Mouse (Mus musculus) granulocyte monocyte progenitor cell, adult 5-6 weeks (primary cell): Measurements from ENCODE around the gene Olfr1396. TPM values are rescaled to one million over a fixed set of nuclear protein-coding genes. Genes with fewer than 3 reads are reported as not detected.
"Not testable (repeated sequence)": the region's sequence is repeated elsewhere in the genome, so short reads cannot be mapped to it uniquely, and the experiment has no call there.

Experiments
- ATAC-seq: replicated peaks from 2 replicates; pipeline ENCODE4 v1.8.0; 2016; ENCODE audit warnings: mild to moderate bottlenecking, moderate TSS enrichment, inconsistent platforms; ENCODE audit not compliant: poor library complexity, severe bottlenecking
- total RNA-seq, 2 experiments: library from RNA; stranded (forward) in 1 of 2; stranded (reverse) in 1 of 2; fragments of 200-712, 200-1000 nt in 1 of 2; fragments of >200 nt in 1 of 2; fragmentation: Nextera tagmentation in 1 of 2; gene quantifications; 2 replicates each; pipeline ENCODE4 v1.2.3; 2014 to 2017

Olfr1396 gene
- total RNA-seq, 2 experiments from 2014 or later = not detected

DNA sequence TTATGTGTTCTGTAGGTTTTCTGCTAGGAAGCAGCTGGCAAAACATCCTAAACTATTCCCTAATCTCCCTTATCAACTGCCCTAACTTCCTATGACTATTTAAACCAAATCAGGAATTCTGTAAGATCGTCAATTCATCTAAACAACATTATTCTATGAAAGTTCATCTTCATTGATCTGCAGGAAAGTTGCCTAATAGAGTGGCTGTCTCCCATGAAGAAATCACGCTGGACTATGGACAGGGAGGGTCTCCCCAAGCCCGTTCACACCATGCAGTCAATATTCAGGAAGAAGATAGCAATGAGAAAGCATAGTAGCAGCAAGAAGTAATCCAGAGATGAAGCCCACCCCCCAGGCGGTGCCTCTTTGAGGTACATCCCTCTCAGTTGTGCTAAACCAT, 23.5 kb downstream of the Olfr1396 start:
- ATAC-seq = no peak

DNA sequence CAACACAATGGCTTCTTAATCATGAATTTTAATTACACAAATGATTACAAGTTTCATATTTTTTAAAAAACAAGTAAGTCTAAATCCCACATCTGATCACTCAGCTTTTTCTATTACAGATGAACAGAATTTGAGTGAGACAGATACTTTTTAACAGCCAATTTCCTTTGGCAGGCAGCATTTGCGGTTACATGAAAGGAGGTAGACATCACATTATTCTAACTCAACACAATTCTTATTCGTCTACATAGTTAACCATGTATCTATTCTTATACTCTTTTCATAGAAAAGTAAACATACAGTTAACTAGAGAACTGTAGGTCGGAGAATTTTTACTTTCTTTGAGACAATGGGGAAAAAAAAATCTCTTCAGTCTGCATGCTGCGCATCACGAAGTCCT, 24.1 kb downstream of the Olfr1396 start:
- no peak for ATAC-seq

DNA sequence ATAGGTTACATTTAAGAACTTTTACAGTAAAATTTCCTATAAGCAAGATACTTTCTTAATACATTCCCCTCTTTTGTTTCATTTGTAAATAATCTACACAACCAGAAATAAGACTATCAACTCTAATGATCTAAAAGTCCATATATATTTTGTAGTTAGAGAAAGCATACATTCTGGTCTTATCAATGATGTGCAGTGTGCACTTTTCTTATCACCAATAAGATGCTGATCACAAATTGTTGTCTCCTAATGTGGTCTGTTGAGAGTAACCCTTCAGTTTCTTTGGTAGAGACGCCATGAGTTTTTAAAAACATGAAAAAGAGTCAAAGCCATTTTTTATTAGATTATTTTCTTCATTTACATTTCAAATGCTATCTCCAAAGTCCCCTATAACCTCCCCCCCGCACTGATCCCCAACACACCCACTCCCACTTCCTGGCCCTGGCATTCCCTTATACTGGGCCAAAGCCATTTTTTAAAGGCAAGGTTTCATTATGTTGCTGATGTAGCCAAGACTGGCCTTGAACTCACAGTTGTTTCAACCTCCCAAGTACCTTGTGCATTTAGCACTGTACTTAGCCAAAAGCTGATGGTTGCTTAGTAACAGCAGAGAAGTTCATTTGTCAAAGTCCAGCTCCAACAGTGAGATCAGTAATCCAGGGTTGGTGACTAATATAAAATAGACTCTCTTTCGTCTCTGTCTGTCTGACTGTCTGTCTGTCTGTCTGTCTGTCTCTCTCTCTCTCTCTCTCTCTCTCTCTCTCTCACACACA, 24.8 kb downstream of the Olfr1396 start:
- no peak for ATAC-seq

DNA sequence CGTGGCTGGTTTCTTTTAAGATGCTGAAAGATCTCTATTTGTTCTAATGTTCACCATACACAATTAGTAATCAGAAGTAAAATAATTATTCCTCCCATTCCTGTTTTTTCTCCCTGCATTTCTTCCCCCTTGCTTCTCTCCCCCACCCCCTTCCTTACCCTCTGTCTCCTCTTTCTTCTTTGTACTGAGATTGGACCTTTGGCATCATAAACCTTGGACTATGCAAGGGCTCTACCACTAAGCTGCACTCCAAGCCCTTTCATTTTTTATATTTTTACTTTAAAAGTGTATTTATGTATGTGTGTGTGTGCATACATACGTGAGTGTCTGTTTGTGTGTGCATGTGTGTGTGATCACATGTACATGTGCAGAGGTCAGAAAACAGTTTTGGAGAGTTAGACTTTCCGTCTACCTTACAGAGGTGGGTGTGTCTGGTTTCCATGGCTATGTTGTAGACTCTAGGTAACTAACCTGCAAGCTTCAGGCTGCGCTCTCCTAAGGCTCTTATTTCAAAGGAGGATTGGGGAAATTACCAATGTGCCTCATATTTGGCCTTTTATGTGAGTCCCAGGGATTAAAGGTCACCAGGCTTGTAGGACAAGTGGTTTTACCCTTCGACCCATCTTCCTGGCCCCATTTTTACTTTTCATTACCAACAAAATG, 25.6 kb downstream of the Olfr1396 start:
- no peak for ATAC-seq

DNA sequence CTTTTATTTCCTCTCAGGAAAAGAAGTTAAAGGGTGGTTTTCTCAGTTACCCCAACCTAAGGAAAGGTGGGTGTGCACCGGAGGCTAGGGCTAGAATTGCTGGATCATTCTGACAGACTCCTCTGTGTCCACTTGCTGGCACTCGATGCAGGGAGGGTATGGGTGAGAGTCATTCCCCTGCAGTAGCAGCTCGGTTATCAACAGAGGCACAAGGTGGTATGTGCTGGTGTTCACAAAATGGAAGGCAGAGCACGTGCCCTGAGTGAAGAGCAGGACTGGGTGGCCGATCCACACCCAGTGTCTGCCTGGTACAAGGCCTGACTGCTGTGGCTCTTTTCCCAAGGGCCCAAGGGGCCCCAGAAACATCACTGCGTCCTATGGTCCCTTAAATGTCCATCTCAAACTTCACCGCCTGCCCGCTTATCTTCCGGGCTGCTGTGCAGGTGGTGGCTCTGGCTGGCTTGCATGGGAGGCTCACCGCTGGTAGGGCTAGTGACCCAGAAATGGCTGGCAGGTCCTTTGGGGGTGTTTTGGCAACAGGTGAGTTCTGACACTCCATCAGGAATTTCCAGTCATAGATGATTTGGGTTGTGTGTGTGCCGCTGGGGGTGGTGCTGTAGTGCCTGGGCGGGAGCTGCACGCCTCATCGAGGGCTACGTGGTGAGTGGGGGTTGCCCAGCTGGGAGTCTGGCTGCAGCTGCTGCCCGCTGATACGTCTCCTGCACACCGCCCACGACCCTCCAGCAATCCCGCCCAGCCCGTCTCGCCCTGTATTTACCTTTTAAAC, 26.7 kb downstream of the Olfr1396 start:
- peak; percentile 53 for ATAC-seq

DNA sequence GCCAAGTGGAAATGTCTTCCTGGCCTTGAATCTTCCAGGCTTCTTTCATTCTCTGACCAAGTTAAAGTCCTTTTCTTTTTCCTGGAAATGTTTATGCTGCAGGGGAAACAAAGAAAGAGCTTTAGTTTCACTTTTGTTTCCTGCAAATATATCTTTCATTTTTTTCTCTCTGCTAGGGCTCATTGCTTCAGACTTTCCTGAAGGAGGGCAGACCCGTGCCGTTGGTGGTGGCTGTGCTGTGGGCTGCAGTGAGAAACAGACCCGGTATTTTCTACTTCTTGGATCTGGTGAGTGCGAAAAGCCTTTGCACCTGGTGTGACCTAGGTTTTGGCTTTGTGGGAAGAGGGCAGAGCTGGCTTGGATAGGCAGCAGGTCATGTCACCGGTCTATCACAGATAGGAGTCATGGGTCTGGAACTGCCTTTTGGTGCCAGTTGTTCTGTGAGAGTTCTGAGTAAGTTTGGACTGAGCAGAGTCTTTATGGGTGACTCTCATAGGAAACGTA, 27.8 kb downstream of the Olfr1396 start:
- ATAC-seq = peak; percentile 31

DNA sequence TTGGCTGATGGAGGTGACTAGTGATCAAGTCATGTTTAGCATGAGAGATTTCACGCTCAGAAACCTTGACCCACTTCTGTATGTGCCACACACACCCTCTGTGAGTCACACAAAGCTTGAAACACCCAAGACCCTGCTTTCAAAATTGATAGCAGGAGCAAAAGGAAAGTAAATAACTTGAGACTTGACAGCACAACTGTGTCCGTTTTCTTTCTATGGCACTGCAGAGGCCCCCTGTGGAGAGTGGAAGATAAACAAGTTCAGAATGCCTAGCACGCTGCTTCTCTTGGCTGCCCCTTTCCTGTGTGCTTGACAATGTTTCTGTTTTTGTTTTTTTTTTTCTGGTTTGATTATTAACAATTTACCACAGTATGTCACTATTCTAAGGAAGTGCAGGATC, 29.8 kb downstream of the Olfr1396 start:
- peak; percentile 6 for ATAC-seq

DNA sequence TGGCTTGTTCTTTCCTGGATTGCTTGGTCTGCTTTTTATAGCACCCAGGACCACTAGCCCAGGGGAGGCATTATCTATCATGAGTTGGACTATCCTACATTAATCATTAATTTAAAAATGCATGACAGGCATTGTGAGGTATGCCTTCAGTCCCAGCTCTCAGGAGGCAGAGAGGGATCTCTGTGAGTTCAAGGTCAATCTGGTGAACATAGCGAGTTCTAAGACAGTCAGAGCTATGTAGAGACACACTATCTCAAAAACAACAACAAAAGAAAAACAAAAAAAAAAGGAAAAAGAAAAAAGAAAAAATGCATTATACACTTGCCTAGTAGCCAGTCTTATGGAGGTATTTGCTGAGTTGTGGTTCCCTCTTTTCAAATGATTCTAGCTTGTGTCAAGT, 30.3 kb downstream of the Olfr1396 start:
- no peak for ATAC-seq

DNA sequence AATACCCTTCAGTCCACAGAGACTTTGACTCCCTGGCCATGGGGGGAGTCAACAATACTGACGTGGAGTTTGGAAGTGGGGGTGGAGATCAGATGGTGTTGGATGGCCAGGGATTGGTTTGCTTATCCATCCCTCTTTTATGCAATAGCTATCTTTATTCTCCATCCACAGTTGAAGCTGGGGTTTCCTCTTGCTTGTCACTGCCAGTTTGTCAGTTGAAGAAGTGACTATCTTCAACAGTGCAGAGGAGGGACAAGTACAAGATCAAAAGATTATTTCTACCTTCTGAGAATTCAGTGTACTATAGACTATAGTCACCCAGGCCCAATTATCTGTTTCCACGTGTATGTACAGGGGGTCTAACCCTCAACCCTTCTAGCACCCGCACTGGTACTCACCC, 30.9 kb downstream of the Olfr1396 start:
- ATAC-seq = no peak

DNA sequence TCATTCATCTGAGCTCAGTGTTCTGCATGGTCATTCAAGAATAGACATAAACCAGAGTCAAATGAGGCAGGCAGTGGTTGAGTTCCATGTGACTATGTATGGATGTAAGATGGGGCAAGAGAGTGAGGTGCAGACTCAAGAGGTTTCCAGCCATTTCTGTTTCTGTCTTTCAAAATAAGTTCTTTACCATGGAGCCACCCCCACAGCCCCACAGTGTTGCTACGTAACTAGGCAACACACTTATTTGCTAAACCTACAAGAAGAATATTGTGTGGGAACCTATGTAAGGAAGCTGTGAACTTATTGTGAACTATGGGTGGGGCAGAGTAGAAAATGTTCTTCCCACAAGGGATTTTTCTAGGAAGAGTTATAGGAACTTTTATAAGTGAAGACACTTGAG, 31.5 kb downstream of the Olfr1396 start:
- peak; percentile 61 for ATAC-seq

DNA sequence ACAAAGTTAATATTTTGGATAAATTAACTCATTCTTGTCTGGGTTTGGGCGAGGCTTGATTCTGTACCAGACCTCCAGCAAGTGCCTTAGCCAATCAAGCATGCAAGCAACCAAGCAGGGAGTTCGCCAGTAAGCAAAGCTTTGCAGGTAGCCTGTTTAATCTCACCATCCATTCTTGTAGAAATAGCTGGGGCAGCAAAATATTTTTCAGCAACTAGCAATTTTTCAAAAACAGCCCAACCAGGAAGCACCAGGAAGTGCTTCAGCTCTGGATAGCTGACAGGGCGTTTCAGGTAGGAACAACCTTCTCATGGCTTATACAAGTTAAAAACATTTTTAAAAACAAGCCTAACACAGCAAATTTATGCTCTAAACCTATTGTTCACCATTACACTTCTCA, 32.8 kb downstream of the Olfr1396 start:
- no peak for ATAC-seq

DNA sequence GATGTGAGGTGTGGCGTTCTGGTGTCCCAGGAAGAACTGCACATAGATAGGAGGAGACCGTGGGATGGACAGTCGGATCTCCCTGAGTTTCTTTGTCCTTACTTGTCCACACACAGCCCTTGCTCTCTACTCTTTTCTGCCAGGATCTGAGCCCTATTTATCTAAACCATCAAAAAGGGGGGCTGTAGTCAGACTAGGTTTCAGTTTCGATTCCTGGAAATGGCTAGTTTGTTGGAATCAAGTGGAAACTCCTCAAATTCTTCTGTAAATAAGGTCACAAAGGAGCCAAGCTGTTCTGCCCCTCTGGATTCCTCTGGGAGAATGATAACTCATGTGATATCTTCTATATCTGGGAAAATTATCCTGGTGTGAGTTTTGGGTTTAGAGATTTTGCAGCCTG, 33.3 kb downstream of the Olfr1396 start:
- no peak for ATAC-seq

DNA sequence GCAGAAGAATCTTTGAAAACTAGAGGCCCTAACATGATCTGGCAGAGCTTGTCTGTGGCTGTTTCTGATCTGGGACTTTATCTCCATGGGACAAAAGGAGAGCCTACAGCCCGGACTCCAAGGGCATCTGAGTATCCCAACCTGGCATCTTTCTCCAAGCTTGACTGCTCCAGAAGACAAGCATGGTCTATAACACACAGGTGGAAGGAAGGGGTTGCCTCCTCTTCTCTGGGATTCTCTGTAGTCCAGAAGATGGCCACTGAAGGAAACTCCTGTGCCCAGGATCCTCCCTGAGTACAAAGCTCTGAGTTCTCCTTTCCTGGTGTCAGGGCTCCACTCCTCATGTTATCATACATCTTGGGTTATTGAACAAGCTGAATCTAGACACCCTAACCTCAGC, 34.0 kb downstream of the Olfr1396 start:
- ATAC-seq = no peak

DNA sequence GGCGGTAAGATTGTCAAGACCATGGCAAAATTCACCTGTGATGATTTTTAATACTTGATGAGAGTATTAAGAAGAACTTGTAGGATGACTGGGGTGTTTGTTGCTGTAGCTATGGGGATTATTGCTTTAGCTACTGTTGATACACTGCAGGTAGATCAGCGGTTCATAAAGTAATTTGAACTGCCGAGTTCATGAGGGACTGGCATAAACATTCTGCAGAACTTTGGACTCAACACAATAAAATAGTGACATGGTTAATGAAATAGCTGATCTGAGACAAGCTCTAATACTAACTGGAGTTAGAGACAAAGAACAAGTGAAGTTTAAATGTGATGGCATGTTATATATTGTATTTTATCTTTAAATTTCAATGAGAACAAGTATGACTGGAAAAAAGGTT, 36.0 kb downstream of the Olfr1396 start:
- no peak for ATAC-seq

DNA sequence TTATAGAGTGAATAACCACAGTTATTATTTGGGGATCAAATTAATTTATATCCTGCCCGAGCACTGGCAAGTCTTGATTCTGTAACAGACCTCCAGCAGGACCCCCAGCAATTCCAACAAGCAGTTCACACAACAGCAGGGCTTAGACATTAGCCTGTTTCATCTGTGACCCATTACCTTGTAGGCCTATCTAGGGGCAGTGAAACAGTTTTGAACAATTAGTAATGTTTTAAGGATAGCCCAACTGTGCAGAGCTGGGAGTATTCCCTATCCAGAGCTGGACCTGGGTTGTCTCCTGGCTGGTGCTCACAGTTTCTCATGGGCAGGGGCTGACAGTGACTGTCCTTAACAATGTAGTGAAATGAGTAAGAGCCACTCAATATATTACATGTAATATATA, 37.7 kb downstream of the Olfr1396 start:
- no peak for ATAC-seq

DNA sequence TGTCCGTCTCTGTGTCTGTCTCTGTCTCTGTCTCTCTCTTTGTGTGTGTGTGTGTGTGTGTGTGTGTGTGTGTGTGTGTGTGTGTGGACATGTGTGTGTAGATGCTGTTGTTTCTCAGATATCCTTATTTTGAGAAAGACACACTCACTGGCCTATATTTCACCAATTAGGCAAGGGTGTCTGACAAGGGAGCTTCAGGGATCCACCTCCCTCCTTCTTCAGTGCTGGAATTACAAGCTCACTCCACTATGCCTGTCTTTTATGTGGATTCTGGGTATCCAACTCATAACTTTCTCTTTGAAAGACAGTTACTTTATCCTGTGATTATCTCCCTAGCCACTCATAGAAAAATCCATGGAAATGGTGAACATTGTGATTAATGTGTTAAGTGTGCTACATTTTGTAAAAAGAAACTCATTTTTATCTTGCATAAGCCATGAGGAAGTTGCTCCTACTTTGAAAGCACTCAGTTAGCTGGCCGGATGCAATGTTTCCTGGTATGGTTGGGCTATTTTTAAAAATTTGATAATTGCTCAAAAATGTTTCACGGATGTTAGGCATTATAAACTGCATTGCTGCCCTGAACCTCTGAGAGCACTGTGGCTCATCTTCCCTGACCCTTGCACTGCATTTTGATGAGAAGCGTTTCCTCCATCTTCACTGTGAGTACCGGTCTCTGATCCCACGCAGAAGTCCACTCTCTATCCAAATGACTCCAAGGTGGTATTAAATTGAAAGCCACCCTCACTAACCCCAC, 38.5 kb downstream of the Olfr1396 start, which contains the start of gene Ifi47:
Gene Ifi47 (plus strand): TSS at position 587 of the 757 bp plus-strand sequence.
- peak; percentile 88 for ATAC-seq

DNA sequence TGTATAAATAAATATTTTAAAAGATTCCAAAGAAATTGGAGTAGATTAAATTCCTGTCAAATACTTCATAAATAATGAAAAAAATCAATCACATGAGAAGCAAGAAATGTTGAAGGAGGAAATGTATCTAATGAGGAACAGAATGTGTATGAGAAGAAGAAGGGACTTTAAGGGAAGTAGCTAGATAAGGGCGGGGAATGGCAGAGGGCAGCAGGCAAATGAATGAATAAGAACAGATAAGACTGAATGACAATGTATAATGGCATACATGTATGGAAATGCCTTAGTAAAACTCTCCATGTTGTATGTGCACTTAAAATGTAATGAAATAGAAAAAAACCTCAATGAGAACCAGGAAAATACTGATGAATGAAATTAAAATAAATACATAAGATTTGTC, 46.3 kb downstream of the Olfr1396 start:
- ATAC-seq = peak; percentile 67

DNA sequence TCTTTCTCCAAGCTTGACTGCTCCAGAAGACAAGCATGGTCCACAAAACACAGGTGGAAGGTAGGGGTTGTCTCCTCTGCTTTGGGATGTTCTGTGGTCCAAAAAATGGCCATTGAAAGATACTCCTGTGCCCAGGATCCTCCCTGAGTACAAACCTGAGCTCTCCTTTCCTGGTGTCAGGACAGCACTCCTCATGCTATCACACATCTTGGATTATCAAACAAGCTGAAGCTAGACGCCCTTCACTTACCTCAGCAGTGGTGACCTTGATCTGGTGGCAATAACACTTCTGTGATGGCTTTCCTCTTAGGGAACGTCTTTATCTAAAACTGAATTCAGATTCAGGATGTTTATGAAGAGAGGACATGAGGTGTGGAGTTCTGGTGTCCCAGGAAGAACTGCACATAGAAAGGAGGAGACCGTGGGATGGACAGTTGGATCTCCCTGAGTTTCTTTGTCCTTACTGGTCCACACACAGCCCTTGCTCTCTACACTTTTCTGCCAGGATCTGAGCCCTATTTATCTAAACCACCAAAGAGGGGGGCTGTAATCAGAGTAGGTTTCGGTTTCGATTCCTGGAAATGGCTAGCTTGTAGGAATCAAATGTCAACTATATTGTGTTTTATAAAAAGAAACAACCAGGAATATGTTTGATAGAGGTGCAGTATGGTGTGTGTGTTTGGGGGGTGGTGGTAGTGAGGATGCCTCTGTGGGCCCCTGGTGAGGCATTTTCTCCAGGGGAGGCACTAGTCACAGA, 50.8 kb downstream of the Olfr1396 start, which contains the start of gene Tgtp2:
Gene Tgtp2 (minus strand): TSS at position 494 of the 757 bp plus-strand sequence.
- ATAC-seq = not testable (repeated sequence)

DNA sequence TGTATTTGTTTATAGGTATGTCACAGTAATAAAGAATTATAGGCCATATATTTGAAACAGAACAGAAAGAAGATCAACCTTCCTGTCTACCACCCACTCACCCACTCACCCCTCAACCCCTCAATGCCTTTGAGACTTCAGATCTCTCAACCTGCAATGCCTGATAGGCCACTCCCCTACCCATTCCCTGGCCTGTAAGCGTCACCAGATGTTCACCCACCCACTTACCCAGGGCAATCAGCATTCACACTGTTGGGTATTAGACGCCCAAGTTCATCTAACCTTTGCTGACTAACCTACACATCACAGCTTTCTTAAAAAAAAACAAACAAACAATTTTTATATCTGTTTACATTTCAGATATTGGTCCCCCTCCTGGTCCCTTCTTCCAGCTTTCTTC, 52.8 kb downstream of the Olfr1396 start:
- ATAC-seq = 0 out of 2 replicates have a peak, but pooled peaks have one; percentile 18
